Mouse (Mus musculus): ENCODE results near the gene Fxyd7. TPM values are rescaled to one million over a fixed set of nuclear protein-coding genes. Genes with fewer than 3 reads are reported as not detected.

Gene Fxyd7
- not detected in 4 replicates for total RNA-seq (2023; ENCODE audit: inconsistent age)

GRCm38 (mm10) chr7:31051321-31052021 lies at the start of gene Fxyd7:
Gene Fxyd7 (minus strand): TSS chr7:31051467.

GRCm38 (mm10) chr7:31076492-31076891 lies 25.2 kb upstream of the Fxyd7 start, which contains the start of gene Fxyd3:
Gene Fxyd3 (minus strand): TSS chr7:31076704.

GRCm38 (mm10) chr7:31059108-31059507 lies 7.8 kb upstream of the Fxyd7 start, which contains the start of gene Lgi4:
Gene Lgi4 (plus strand): TSS chr7:31059342.

GRCm38 (mm10) chr7:31057071-31057470 lies 5.8 kb upstream of the Fxyd7 start, which contains the start of gene Fxyd1:
Gene Fxyd1 (minus strand): TSS chr7:31057199.

GRCm38 (mm10) chr7:31042431-31042910 lies 8.8 kb downstream of the Fxyd7 start, which contains the start of gene Fxyd5:
Gene Fxyd5 (minus strand): TSS chr7:31042481.

Other genes starting within 250 kb of the Fxyd7 start
- 11.4 to 15.1 TPM (median 13.7 TPM) in 4 replicates for gene Ffar2, start 227.7 kb downstream of the Fxyd7 start, total RNA-seq (2023; ENCODE audit: inconsistent age)
- gene Ffar3, start 195.3 kb downstream of the Fxyd7 start, total RNA-seq (2023; ENCODE audit: inconsistent age): 0.84 to 1.7 TPM (median 1.0 TPM) in 4 replicates
- 21.3 to 27.3 TPM (median 25.8 TPM) in 4 replicates for gene Ffar1, start 189.9 kb downstream of the Fxyd7 start, total RNA-seq (2023; ENCODE audit: inconsistent age)
- 1,045 to 1,202 TPM (median 1,120 TPM) in 4 replicates for gene Cd22, start 171.1 kb downstream of the Fxyd7 start, total RNA-seq (2023; ENCODE audit: inconsistent age)
- 0.21 to 0.26 TPM in 2 of 4 replicates, not detected in the others for gene Mag, start 136.6 kb downstream of the Fxyd7 start, total RNA-seq (2023; ENCODE audit: inconsistent age)
- not detected in 4 replicates for gene Hamp2, start 126.8 kb downstream of the Fxyd7 start, total RNA-seq (2023; ENCODE audit: inconsistent age)
- not detected in 4 replicates for gene Hamp, start 107.4 kb downstream of the Fxyd7 start, total RNA-seq (2023; ENCODE audit: inconsistent age)
- gene Usf2, start 94.7 kb downstream of the Fxyd7 start, total RNA-seq (2023; ENCODE audit: inconsistent age): 124 to 171 TPM (median 156 TPM) in 4 replicates
- 1.6 to 2.2 TPM (median 1.9 TPM) in 4 replicates for gene Lsr, start 78.0 kb downstream of the Fxyd7 start, total RNA-seq (2023; ENCODE audit: inconsistent age)
- 0.35 TPM in 1 of 4 replicates, not detected in the others for gene Fam187b, start 77.7 kb downstream of the Fxyd7 start, total RNA-seq (2023; ENCODE audit: inconsistent age)
- gene Fxyd5, start 9.0 kb downstream of the Fxyd7 start, total RNA-seq (2023; ENCODE audit: inconsistent age): 102 to 124 TPM (median 116 TPM) in 4 replicates
- not detected in 4 replicates for gene Fxyd1, start 5.7 kb upstream of the Fxyd7 start, total RNA-seq (2023; ENCODE audit: inconsistent age)
- gene Lgi4, start 7.9 kb upstream of the Fxyd7 start, total RNA-seq (2023; ENCODE audit: inconsistent age): not detected in 4 replicates
- gene Fxyd3, start 25.2 kb upstream of the Fxyd7 start, total RNA-seq (2023; ENCODE audit: inconsistent age): not detected in 4 replicates
- 0.51 to 2.1 TPM in 2 of 4 replicates, not detected in the others for gene Hpn, start 63.8 kb upstream of the Fxyd7 start, total RNA-seq (2023; ENCODE audit: inconsistent age)
- gene Scn1b, start 75.5 kb upstream of the Fxyd7 start, total RNA-seq (2023; ENCODE audit: inconsistent age): 0.58 to 1.4 TPM (median 0.89 TPM) in 4 replicates
- 241 to 263 TPM (median 254 TPM) in 4 replicates for gene Gramd1a, start 104.4 kb upstream of the Fxyd7 start, total RNA-seq (2023; ENCODE audit: inconsistent age)
- not detected in 4 replicates for gene Scgb2b2, start 239.0 kb upstream of the Fxyd7 start, total RNA-seq (2023; ENCODE audit: inconsistent age)
- not detected in 4 replicates for gene Scgb1b2, start 240.4 kb upstream of the Fxyd7 start, total RNA-seq (2023; ENCODE audit: inconsistent age)